Mouse (Mus musculus): Measurements from ENCODE around the gene Stx6.

- TF ChIP-seq CTCF (IDR thresholded peaks at IDR 0.05; ENCODE audit: insufficient read depth, low read length), result no peak
- TF ChIP-seq POLR2A (IDR thresholded peaks at IDR 0.05; ENCODE audit: borderline replicate concordance, extremely low read depth, low read depth, low read length), result no peak
These were observed 11.9 kb upstream of the Stx6 start, which contains the start of gene Mr1 for GRCm38 (mm10) chr1:155146572-155146980.
